Mouse (Mus musculus): ENCODE data around the gene Blcap.

DNA sequence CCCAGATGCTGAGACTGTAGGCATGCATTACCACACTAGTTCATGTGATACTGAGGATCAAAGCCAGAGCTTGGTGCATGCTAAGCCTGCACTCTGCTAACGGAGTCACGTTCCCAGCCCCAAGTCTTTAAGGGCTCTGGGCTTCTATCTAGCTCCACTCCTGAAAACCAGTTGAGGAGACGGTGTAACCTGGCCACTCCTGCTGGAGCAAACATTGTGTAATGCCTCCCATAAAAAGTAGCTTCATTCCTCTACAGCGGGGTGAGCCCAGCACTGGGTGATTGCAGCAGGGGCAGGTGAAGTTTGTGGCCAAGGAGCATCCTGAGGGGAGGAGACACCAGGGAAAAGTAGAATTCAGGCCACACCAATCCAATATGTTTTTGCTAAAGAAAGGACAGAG, 47.3 kb upstream of the Blcap start:
- TF ChIP-seq POLR2A (IDR thresholded peaks at IDR 0.05; ENCODE audit: extremely low read depth, insufficient read depth, low read length) = no peak
- TF ChIP-seq CTCF (IDR thresholded peaks at IDR 0.05; ENCODE audit: extremely low read depth, insufficient read depth, low read length) = no peak
